Mouse (Mus musculus) myocyte (in vitro differentiated cells): ENCODE data around the gene Rae1.

Experiments used
- MAX ChIP-seq: IDR thresholded peaks from one replicate; pipeline ENCODE4 v1.6.1; 2011; ENCODE audit warnings: low read depth, mild to moderate bottlenecking, control low read depth
- POLR2AphosphoS2 ChIP-seq: IDR thresholded peaks from one replicate; pipeline ENCODE4 v1.6.1; 2011; ENCODE audit warnings: low read depth, control low read depth; ENCODE audit not compliant: insufficient read length
- SRF ChIP-seq: IDR thresholded peaks from one replicate; pipeline ENCODE4 v1.6.1; 2011; ENCODE audit warnings: low read depth; ENCODE audit not compliant: control insufficient read depth, insufficient read length

- TF ChIP-seq SRF (no peak), POLR2AphosphoS2 (no peak), MAX (no peak)
These were observed 58.3 kb downstream of the Rae1 start for GRCm38 (mm10) chr2:173058263-173058662.
